Mouse (Mus musculus) neural tube, postnatal 0 days (tissue): ENCODE measurements around the gene Prl8a1. TPM values are rescaled to one million over a fixed set of nuclear protein-coding genes. Genes with fewer than 3 reads are reported as not detected.

Experiments
- polyA plus RNA-seq: library from polyadenylated mRNA; unstranded; fragments of >200 nt; fragmentation: Nextera tagmentation; extraction: Ambion mirVana; gene quantifications from 2 replicates; pipeline ENCODE4 v1.2.1, GENCODE M21; 2015

Prl8a1 gene
- polyA plus RNA-seq, result not detected in 2 replicates

GRCm38 (mm10) chr13:27582071-27582470 is at the start of gene Prl8a1:
Gene Prl8a1 (minus strand): TSS chr13:27582171.

GRCm38 (mm10) chr13:27610482-27610881 is 28.5 kb upstream of the Prl8a1 start, which contains the start of gene Prl7b1:
Gene Prl7b1 (minus strand): TSS chr13:27610582.

GRCm38 (mm10) chr13:27564506-27564905 is 17.5 kb downstream of the Prl8a1 start, which contains the start of gene Prl8a9:
Gene Prl8a9 (minus strand): TSS chr13:27564606.

Other genes with a start within 250 kb of the Prl8a1 start
- gene Prl8a2, start 236.5 kb downstream of the Prl8a1 start, polyA plus RNA-seq, result not detected in 2 replicates
- not detected in 2 replicates for gene Prl2b1, start 191.3 kb downstream of the Prl8a1 start, polyA plus RNA-seq
- not detected in 2 replicates for gene Prl8a6, start 143.5 kb downstream of the Prl8a1 start, polyA plus RNA-seq
- gene Prl8a8, start 69.0 kb downstream of the Prl8a1 start, polyA plus RNA-seq, result not detected in 2 replicates
- not detected in 2 replicates for gene Prl8a9, start 17.6 kb downstream of the Prl8a1 start, polyA plus RNA-seq
- gene Prl7b1, start 28.4 kb upstream of the Prl8a1 start, polyA plus RNA-seq, result not detected in 2 replicates
- not detected in 2 replicates for gene Prl7a1, start 60.3 kb upstream of the Prl8a1 start, polyA plus RNA-seq
- not detected in 2 replicates for gene Prl7a2, start 85.9 kb upstream of the Prl8a1 start, polyA plus RNA-seq
- gene Prl7d1, start 134.6 kb upstream of the Prl8a1 start, polyA plus RNA-seq, result not detected in 2 replicates
- not detected in 2 replicates for gene Prl7c1, start 198.6 kb upstream of the Prl8a1 start, polyA plus RNA-seq
- not detected in 2 replicates for gene Prl2a1, start 219.5 kb upstream of the Prl8a1 start, polyA plus RNA-seq